In the genomic region with DNA sequence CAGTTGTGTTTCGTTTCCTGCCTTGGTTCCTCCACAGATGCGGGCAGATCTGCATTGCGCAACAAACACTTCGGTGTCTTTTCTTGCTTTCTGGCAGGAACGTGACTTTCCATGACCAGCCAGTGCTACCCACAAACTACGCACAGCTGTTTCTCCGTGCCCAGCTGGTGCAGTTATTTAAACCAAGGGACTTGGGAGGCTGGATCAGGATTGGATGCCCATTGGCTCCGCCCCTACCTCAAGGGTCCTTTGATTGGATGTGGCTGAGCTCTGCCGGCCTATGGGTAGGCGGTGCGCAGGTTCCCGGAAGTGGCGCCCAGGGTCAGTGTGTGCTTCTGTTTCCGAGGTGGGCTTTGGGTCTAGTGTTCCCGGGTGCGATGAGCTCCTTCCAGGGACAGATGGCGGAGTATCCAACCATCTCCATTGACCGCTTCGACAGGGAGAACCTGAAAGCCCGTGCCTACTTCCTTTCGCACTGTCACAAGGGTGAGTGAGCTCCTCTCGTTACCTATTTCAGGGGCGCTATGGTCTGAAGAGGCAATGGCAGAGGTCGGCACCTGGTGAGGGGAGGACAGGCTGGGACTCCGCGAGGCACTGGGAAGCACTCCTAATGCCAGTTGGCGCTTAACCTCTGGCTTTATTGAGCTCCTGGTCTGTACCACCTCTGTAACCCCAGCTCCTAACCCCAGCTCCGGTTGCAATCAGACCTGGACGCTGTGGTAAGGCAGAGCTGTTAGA, we compare ENCODE assay signal across 8 mouse cellular contexts. TPM values are rescaled to one million over a fixed set of nuclear protein-coding genes. Genes with fewer than 3 reads are reported as not detected.
DNase-seq lines count a peak whose midpoint lies in the region; ATAC-seq and TF ChIP-seq lines count a peak whose summit lies in the region.

Gene Dclre1c, plus strand, starts transcription at position 291 of the 738 bp plus-strand sequence.

- H3K4me3 ChIP-seq in embryonic facial prominence, embryonic 14.5 days (ENCODE audit: low read depth, low read length) = peak within 1 kb of the TSS; percentile 57
- peak within 1 kb of the TSS; percentile 63 for H3K4me3 ChIP-seq in limb, embryonic 14.5 days (replicated peaks; ENCODE audit: low read length)
- peak within 1 kb of the TSS; percentile 74 for H3K4me3 ChIP-seq in midbrain, postnatal 0 days (ENCODE audit: low read depth, low read length)

- under 1% methylated on average over 29 of the region's 29 CpGs for WGBS in embryonic facial prominence, embryonic 14.5 days
- 1% methylated on average over 29 of the region's 29 CpGs for WGBS in limb, embryonic 14.5 days
- WGBS in midbrain, postnatal 0 days = 2% methylated on average over 29 of the region's 29 CpGs

- H3K27me3 ChIP-seq in embryonic facial prominence, embryonic 14.5 days (replicated peaks; ENCODE audit: control insufficient read depth, insufficient read depth, low read length) = no peaks in the 10 kb centered on the region
- H3K27me3 ChIP-seq in limb, embryonic 14.5 days (ENCODE audit: control insufficient read depth, insufficient read depth, low read length) = no peaks in the 10 kb centered on the region
- H3K27me3 ChIP-seq in midbrain, postnatal 0 days (ENCODE audit: insufficient read depth, low read length) = no peaks in the 10 kb centered on the region

- TF ChIP-seq POLR2A in limb, embryonic 14.5 days (IDR thresholded peaks at IDR 0.05; ENCODE audit: borderline replicate concordance, extremely low read depth, insufficient read depth, insufficient read length) = no peak

- ATAC-seq in embryonic facial prominence, embryonic 14.5 days (ENCODE audit: low read depth) = peak; percentile 99
- peak; percentile 98 for ATAC-seq in limb, embryonic 14.5 days (ENCODE audit: low FRiP score, low read depth)
- ATAC-seq in midbrain, postnatal 0 days (ENCODE audit: low FRiP score) = peak; percentile 99

- H3K4me1 ChIP-seq in embryonic facial prominence, embryonic 14.5 days (ENCODE audit: control insufficient read depth, insufficient read depth, low read length) = 0 out of 2 replicates have a peak, but pooled peaks cover 2% of the 10 kb centered on the region
- H3K4me1 ChIP-seq in limb, embryonic 14.5 days (ENCODE audit: control insufficient read depth, insufficient read depth, low read length) = peaks cover 6% of the 10 kb centered on the region; the same call in 1 of the 2 replicates
- H3K4me1 ChIP-seq in midbrain, postnatal 0 days (ENCODE audit: insufficient read depth, low read length) = no peaks in the 10 kb centered on the region

- no peaks in the 10 kb centered on the region for H3K36me3 ChIP-seq in embryonic facial prominence, embryonic 14.5 days (ENCODE audit: control insufficient read depth, insufficient read depth, low read length)
- no peaks in the 10 kb centered on the region for H3K36me3 ChIP-seq in limb, embryonic 14.5 days (ENCODE audit: control insufficient read depth, insufficient read depth, low read length)
- no peaks in the 10 kb centered on the region for H3K36me3 ChIP-seq in midbrain, postnatal 0 days (ENCODE audit: insufficient read depth, low read length)

- H3K9me3 ChIP-seq in embryonic facial prominence, embryonic 14.5 days (ENCODE audit: control insufficient read depth, low read length) = no peaks in the 10 kb centered on the region
- no peaks in the 10 kb centered on the region for H3K9me3 ChIP-seq in limb, embryonic 14.5 days (ENCODE audit: control insufficient read depth, low read length)
- H3K9me3 ChIP-seq in midbrain, postnatal 0 days (ENCODE audit: low read length) = no peaks in the 10 kb centered on the region

- DNase-seq in 3T3-L1 (ENCODE audit: low read depth, low spot score) = peak; percentile 98
- DNase-seq in adrenal gland, postnatal 4 days (ENCODE audit: low spot score in 2 of 2) = peak; percentile 62 to 74
- DNase-seq in embryonic facial prominence, embryonic 14.5 days (ENCODE audit: low spot score) = peak; percentile 97
- DNase-seq in heart, adult 8-10 months (ENCODE audit: low spot score) = peak; percentile 92
- DNase-seq in kidney, adult 9 months = peak; percentile 94
- peak; percentile 94 for DNase-seq in limb, embryonic 14.5 days (ENCODE audit: low spot score)
- peak; percentile 95 for DNase-seq in midbrain, postnatal 0 days (ENCODE audit: low spot score)
- peak; percentile 79 to 80 for DNase-seq in spleen, postnatal 14 days (ENCODE audit: low spot score in 2 of 2)

- H3K4me2 ChIP-seq in embryonic facial prominence, embryonic 14.5 days (ENCODE audit: low read depth, low read length) = peak within 1 kb of the TSS; percentile 92
- H3K4me2 ChIP-seq in limb, embryonic 14.5 days (replicated peaks; ENCODE audit: low read depth, low read length, severe bottlenecking) = peak within 1 kb of the TSS; percentile 97
- H3K4me2 ChIP-seq in midbrain, postnatal 0 days (ENCODE audit: low read depth, low read length, poor library complexity, severe bottlenecking) = peak within 1 kb of the TSS; percentile 93

- H3K9ac ChIP-seq in embryonic facial prominence, embryonic 14.5 days (ENCODE audit: low read depth, low read length) = peak within 1 kb of the TSS; percentile 63
- peak within 1 kb of the TSS; percentile 53 for H3K9ac ChIP-seq in limb, embryonic 14.5 days (ENCODE audit: low read depth, low read length, severe bottlenecking)
- H3K9ac ChIP-seq in midbrain, postnatal 0 days (replicated peaks; ENCODE audit: low read length, poor library complexity, severe bottlenecking) = peak within 1 kb of the TSS; percentile 64

- TF ChIP-seq CTCF in midbrain, postnatal 0 days (IDR thresholded peaks at IDR 0.05) = no peak; the same call in 1 of the 2 replicates

- no peak within 1 kb of the TSS for H3K27ac ChIP-seq in embryonic facial prominence, embryonic 14.5 days (replicated peaks; ENCODE audit: low read depth, low read length)
- H3K27ac ChIP-seq in limb, embryonic 14.5 days (replicated peaks; ENCODE audit: low read depth, low read length) = no peak within 1 kb of the TSS
- H3K27ac ChIP-seq in midbrain, postnatal 0 days (ENCODE audit: low read depth, low read length) = peak within 1 kb of the TSS; percentile 9; the same call in 1 of the 2 replicates

RNA-seq across cellular contexts. Expression of gene Dclre1c, which starts in this region (rescaled TPM):
- total RNA-seq in adrenal gland, postnatal 4 days (2021) = 10 to 100 TPM in 1 of 2 experiments, 1 to 10 TPM in 1; 8.7 to 12.2 TPM
- 5.9 and 6.1 TPM in 2 replicates for polyA plus RNA-seq in embryonic facial prominence, embryonic 14.5 days (2014; fragmentation: Nextera tagmentation; extraction: Ambion mirVana)
- 1 to 10 TPM; 2.4 to 3.8 (median 3.3) TPM for total RNA-seq in heart, adult 8-10 months (2022)
- 9.0 and 10.5 TPM in 2 replicates for polyA plus RNA-seq in limb, embryonic 14.5 days (2012; rRNA removed)
- 7.0 and 7.3 TPM in 2 replicates for polyA plus RNA-seq in limb, embryonic 14.5 days (2014; fragmentation: Nextera tagmentation; extraction: Ambion mirVana)
- 6.6 and 9.4 TPM in 2 replicates for total RNA-seq in midbrain, postnatal 0 days (2014; rRNA removed)
- polyA plus RNA-seq in midbrain, postnatal 0 days (2015; fragmentation: Nextera tagmentation; extraction: Ambion mirVana) = 6.3 and 6.8 TPM in 2 replicates
